Mouse (Mus musculus) liver, embryonic 16.5 days (tissue): ENCODE measurements around the gene 4933402E13Rik. TPM values are rescaled to one million over a fixed set of nuclear protein-coding genes. Genes with fewer than 3 reads are reported as not detected.

Source experiments
- ATAC-seq: fragments of 200-750 bp; cut with Nextera tagmentation; 2 replicates; pipeline ENCODE4 v1.8.0; 2017; ENCODE audit warnings: low read depth, mild to moderate bottlenecking, moderate number of reproducible peaks, moderate library complexity
- H3K27ac ChIP-seq: fragments of 300-500 bp; sonication (generic); 2 replicates; pipeline ENCODE4 v1.5.1; 2014; ENCODE audit warnings: mild to moderate bottlenecking, low read length
- H3K27me3 ChIP-seq: fragments of 300-500 bp; sonication (generic); 2 replicates; pipeline ENCODE4 v1.6.1; 2014; ENCODE audit warnings: low read depth, low read length, mixed read lengths; ENCODE audit not compliant: control insufficient read depth, insufficient read depth
- H3K36me3 ChIP-seq: fragments of 300-500 bp; sonication (generic); 2 replicates; pipeline ENCODE4 v1.6.1; 2014; ENCODE audit warnings: mild to moderate bottlenecking; ENCODE audit not compliant: control insufficient read depth, insufficient read depth
- H3K4me1 ChIP-seq: fragments of 300-500 bp; sonication (generic); 2 replicates; pipeline ENCODE4 v1.6.1; 2014; ENCODE audit warnings: low read depth, low read length, mixed read lengths; ENCODE audit not compliant: control insufficient read depth
- H3K4me2 ChIP-seq: fragments of 300-500 bp; sonication (generic); 2 replicates; pipeline ENCODE4 v1.6.1; 2014; ENCODE audit warnings: low read depth, low read length, mixed read lengths
- H3K4me3 ChIP-seq: fragments of 300-500 bp; sonication (generic); 2 replicates; pipeline ENCODE4 v1.5.1; 2014; ENCODE audit warnings: low read depth, mild to moderate bottlenecking, low read length
- H3K9ac ChIP-seq: fragments of 300-500 bp; sonication (generic); 2 replicates; pipeline ENCODE4 v1.6.1; 2014; ENCODE audit warnings: low read depth, low read length
- H3K9me3 ChIP-seq: fragments of 300-500 bp; sonication (generic); replicated peaks from 2 replicates; pipeline ENCODE4 v1.6.1; 2016; ENCODE audit warnings: low read length; ENCODE audit not compliant: control insufficient read depth
- WGBS: fragments of 180-500 bp; shearing (Covaris S2); extraction: QIAGEN DNeasy Blood & Tissue Kit; methylation state at CpG from one replicate; pipeline ENCODE4 v1.1.7; 2014; ENCODE audit not compliant: insufficient replicate concordance; 5-methylcytosine and 5-hydroxymethylcytosine counted together
- polyA plus RNA-seq: library from polyadenylated mRNA; unstranded; fragments of >200 nt; fragmentation: Nextera tagmentation; extraction: Ambion mirVana; gene quantifications from 2 replicates; pipeline ENCODE4 v1.2.1, GENCODE M21; 2015

The 4933402E13Rik gene
- not detected in 2 replicates for polyA plus RNA-seq

- ATAC-seq, result no peak
- Histone ChIP-seq H3K4me3 (no peak within 1 kb of the TSS), H3K36me3 (no peaks in the 10 kb centered on the region), H3K27ac (no peak within 1 kb of the TSS), H3K9ac (no peak within 1 kb of the TSS), H3K4me2 (no peak within 1 kb of the TSS), H3K27me3 (no peaks in the 10 kb centered on the region), H3K9me3 (no peaks in the 10 kb centered on the region), H3K4me1 (no peaks in the 10 kb centered on the region)
- WGBS, result 64% methylated on average over 8 of the region's 8 CpGs
These were observed at the start of gene 4933402E13Rik for GRCm38 (mm10) chrX:62283199-62283598. Gene 4933402E13Rik (plus strand): TSS chrX:62283499.

Other genes with a start within 250 kb of the 4933402E13Rik start
- gene 4931400O07Rik, start 184.5 kb downstream of the 4933402E13Rik start, polyA plus RNA-seq, result not detected in 2 replicates